Mouse (Mus musculus) embryonic facial prominence, embryonic 14.5 days (tissue): Measurements from ENCODE around the gene Rere. TPM values are rescaled to one million over a fixed set of nuclear protein-coding genes. Genes with fewer than 3 reads are reported as not detected.

Source experiments
- ATAC-seq: fragments of 200-750 bp; cut with Nextera tagmentation; 2 replicates; pipeline ENCODE4 v1.8.0; 2017; ENCODE audit warnings: low read depth, moderate number of reproducible peaks, moderate TSS enrichment
- DNase-seq: peaks from one replicate; pipeline ENCODE4 v3.0.0-alpha.2; 2015; ENCODE audit warnings: low spot score
- H3K27ac ChIP-seq: fragments of 300-500 bp; sonication (generic); replicated peaks from 2 replicates; pipeline ENCODE4 v1.5.1; 2014; ENCODE audit warnings: low read depth, mild to moderate bottlenecking, low read length, moderate library complexity
- H3K27me3 ChIP-seq: fragments of 300-500 bp; sonication (generic); replicated peaks from 2 replicates; pipeline ENCODE4 v1.6.1; 2014; ENCODE audit warnings: low read length; ENCODE audit not compliant: control insufficient read depth, insufficient read depth
- H3K36me3 ChIP-seq: fragments of 300-500 bp; sonication (generic); 2 replicates; pipeline ENCODE4 v1.6.1; 2014; ENCODE audit warnings: low read length, mixed read lengths; ENCODE audit not compliant: control insufficient read depth, insufficient read depth
- H3K4me1 ChIP-seq: fragments of 300-500 bp; sonication (generic); 2 replicates; pipeline ENCODE4 v1.6.1; 2014; ENCODE audit warnings: antibody characterized with exemption, low read length; ENCODE audit not compliant: control insufficient read depth, insufficient read depth
- H3K4me2 ChIP-seq: fragments of 300-500 bp; sonication (generic); 2 replicates; pipeline ENCODE4 v1.6.1; 2014; ENCODE audit warnings: low read depth, mild to moderate bottlenecking, low read length, moderate library complexity, mixed read lengths
- H3K4me3 ChIP-seq: fragments of 300-500 bp; sonication (generic); 2 replicates; pipeline ENCODE4 v1.5.1; 2014; ENCODE audit warnings: low read depth, mild to moderate bottlenecking, low read length
- H3K9ac ChIP-seq: fragments of 300-500 bp; sonication (generic); 2 replicates; pipeline ENCODE4 v1.6.1; 2014; ENCODE audit warnings: low read depth, mild to moderate bottlenecking, low read length, moderate library complexity, mixed read lengths
- H3K9me3 ChIP-seq: fragments of 300-500 bp; sonication (generic); 2 replicates; pipeline ENCODE4 v1.6.1; 2016; ENCODE audit warnings: low read length; ENCODE audit not compliant: control insufficient read depth
- WGBS: fragments of 180-500 bp; shearing (Covaris S2); extraction: QIAGEN DNeasy Blood & Tissue Kit; methylation state at CpG from one replicate; pipeline ENCODE4 v1.1.7; 2014; 5-methylcytosine and 5-hydroxymethylcytosine counted together
- polyA plus RNA-seq: library from polyadenylated mRNA; unstranded; fragments of >200 nt; fragmentation: Nextera tagmentation; extraction: Ambion mirVana; gene quantifications from 2 replicates; pipeline ENCODE4 v1.2.1, GENCODE M21; 2014

Rere gene
- polyA plus RNA-seq, 1 experiment from 2014 or later, result 32.0 TPM

DNA sequence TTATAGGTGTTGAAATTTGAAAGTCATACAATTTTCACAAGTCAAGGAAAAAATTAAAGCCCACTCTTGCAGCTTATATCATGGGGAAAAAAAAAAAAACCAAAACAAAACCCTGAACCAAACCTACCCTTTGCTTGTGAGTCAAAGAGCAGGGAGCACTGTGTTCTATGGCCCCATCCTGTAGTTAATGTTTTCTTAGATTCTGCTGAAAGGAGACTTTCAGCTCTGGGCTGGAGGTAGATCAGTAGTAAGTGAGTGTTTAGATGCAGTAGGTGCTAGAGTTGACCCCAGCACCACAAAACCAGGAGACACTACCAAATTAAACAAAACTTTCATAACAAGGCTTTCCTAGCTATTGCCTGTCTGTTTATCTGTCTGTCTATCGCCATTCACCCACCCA is 133.3 kb downstream of the Rere start:
- no peak overlapping the region for H3K27ac ChIP-seq
- no peak for DNase-seq
- no peaks in the 10 kb centered on the region for H3K27me3 ChIP-seq
- no peak for ATAC-seq
- no peak overlapping the region for H3K9ac ChIP-seq
- H3K36me3 ChIP-seq, result peaks cover 14% of the 10 kb centered on the region; the same call in 1 of the 2 replicates
- no peak overlapping the region for H3K4me2 ChIP-seq
- H3K4me1 ChIP-seq, result no peaks in the 10 kb centered on the region
- no peak overlapping the region for H3K4me3 ChIP-seq
- H3K9me3 ChIP-seq, result no peaks in the 10 kb centered on the region
- 91% methylated on average over 1 of the region's 1 CpGs for WGBS

- Histone ChIP-seq H3K4me1 (no peaks in the 10 kb centered on the region), H3K4me3 (no peak overlapping the region), H3K9ac (no peak overlapping the region), H3K27ac (no peak overlapping the region), H3K27me3 (no peaks in the 10 kb centered on the region), H3K9me3 (no peaks in the 10 kb centered on the region), H3K36me3 (peaks cover 15% of the 10 kb centered on the region; the same call in 1 of the 2 replicates), H3K4me2 (no peak overlapping the region)
- DNase-seq, result no peak
- no peak for ATAC-seq
- WGBS, result 79% methylated on average over 10 of the region's 10 CpGs
These were observed 134.0 kb downstream of the Rere start for GRCm38 (mm10) chr4:150415227-150415969.

- ATAC-seq (no peak), DNase-seq (no peak)
- no peaks in the 10 kb centered on the region for H3K4me1 ChIP-seq
- no peak overlapping the region for H3K9ac ChIP-seq
- H3K4me3 ChIP-seq, result no peak overlapping the region
- H3K4me2 ChIP-seq, result no peak overlapping the region
- 91% methylated on average over 10 of the region's 10 CpGs for WGBS
- no peak overlapping the region for H3K27ac ChIP-seq
- H3K36me3 ChIP-seq, result peaks cover 19% of the 10 kb centered on the region
- no peaks in the 10 kb centered on the region for H3K9me3 ChIP-seq
- no peaks in the 10 kb centered on the region for H3K27me3 ChIP-seq
These were observed 139.3 kb downstream of the Rere start for GRCm38 (mm10) chr4:150420576-150421263.

DNA sequence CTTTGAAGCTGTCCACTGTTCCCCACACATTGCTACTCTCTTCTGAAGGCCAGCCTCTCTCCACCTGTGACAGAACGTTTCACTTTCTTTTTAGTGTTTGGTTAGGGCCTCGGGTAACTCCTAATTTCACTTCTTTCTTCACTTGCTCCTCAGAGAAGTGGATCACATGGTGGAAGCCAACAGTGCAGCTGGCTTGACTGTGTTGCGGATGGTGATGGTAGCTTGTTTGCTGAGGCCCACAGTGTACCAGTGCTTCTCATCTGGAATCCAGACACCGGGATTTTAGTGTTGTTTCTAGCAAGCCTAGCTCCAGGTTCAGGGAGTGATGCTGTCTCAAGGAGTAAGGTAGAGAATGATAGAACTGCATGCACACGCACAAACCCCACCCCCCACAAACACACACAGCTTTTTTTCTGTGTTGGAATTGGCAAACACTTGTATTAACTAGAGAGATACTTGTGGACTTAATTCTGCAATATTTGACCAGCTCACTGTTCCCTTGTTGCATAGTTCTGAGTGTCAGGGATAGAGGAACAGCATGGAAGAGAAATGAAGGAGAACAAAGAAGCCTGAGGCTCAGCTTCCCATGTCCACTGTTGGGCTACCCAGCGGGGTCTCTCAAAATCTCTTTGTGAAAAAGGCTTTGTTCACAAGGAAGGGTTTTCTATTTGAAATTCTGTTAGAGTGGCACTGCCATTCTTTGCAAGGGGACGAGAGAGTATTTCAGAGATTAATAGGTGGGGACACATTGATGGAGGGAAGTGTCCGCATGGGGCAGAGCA is 144.8 kb downstream of the Rere start:
- Histone ChIP-seq H3K9ac (no peak overlapping the region), H3K4me1 (peaks cover 12% of the 10 kb centered on the region; the same call in 1 of the 2 replicates), H3K9me3 (no peaks in the 10 kb centered on the region), H3K36me3 (peaks cover 9% of the 10 kb centered on the region), H3K4me3 (no peak overlapping the region), H3K4me2 (no peak overlapping the region), H3K27ac (no peak overlapping the region), H3K27me3 (no peaks in the 10 kb centered on the region)
- no peak for ATAC-seq
- DNase-seq, result no peak
- WGBS, result 55% methylated on average over 8 of the region's 8 CpGs

DNA sequence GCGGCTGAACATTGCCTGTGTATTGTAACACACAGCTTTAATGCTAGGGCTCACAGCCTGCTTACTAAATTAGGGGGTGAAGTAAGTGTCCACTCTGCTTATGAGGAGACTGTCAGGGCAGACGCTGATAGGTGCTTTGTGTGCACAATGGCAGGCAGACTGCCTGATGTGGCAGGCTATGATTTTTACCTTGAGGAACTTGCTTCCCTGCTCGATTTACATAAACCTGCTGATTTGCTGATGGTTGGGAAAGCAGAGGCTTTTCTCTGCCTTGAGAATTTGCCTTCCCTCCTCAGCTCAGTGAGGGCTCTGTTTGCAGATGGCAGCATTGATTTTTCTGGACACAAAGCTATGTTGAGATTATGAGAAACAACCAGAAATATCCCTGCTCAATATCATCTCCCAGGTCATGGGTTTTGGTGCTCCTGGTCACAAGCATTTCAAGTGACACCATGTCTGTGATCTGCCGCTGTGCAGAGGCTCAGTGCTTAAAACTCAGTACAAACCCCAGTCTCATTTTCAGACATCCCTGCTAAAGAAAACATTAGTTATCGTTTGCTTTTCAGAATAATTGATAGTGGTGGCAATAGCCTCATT is 145.5 kb downstream of the Rere start:
- no peak for ATAC-seq
- Histone ChIP-seq H3K36me3 (peaks cover 5% of the 10 kb centered on the region; the same call in 1 of the 2 replicates), H3K4me2 (no peak overlapping the region), H3K9ac (no peak overlapping the region), H3K27ac (no peak overlapping the region), H3K27me3 (no peaks in the 10 kb centered on the region), H3K4me3 (no peak overlapping the region), H3K4me1 (peaks cover 12% of the 10 kb centered on the region; the same call in 1 of the 2 replicates), H3K9me3 (no peaks in the 10 kb centered on the region)
- WGBS, result 50% methylated on average over 5 of the region's 5 CpGs
- no peak for DNase-seq

DNA sequence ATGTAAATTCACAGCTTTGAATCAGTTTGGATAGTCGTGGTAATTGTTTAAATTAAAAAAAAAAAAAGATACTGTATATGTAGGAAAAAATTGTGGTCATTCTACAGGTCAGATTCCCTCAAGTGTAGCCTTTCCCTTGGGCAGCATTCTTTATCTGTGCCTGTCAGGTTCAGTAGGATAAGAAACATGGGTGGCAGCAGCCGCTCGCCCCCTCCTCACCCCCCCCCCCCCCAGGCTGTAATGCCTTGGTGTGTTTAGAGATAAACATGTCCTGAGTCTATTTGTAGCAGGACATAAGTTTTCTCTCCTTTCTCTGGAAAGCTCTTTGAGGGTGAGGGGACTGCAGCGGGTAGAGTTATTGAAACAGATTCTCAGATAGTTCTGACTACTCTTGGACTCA is 147.3 kb downstream of the Rere start:
- peaks cover 15% of the 10 kb centered on the region for H3K36me3 ChIP-seq
- H3K4me1 ChIP-seq, result peaks cover 12% of the 10 kb centered on the region; the same call in 1 of the 2 replicates
- WGBS, result 76% methylated on average over 4 of the region's 4 CpGs

GRCm38 (mm10) chr4:150433827-150434574 is 152.6 kb downstream of the Rere start:
- no peaks in the 10 kb centered on the region for H3K27me3 ChIP-seq
- no peak for DNase-seq
- H3K4me2 ChIP-seq, result no peak overlapping the region
- ATAC-seq, result no peak
- no peaks in the 10 kb centered on the region for H3K9me3 ChIP-seq
- 88% methylated on average over 5 of the region's 5 CpGs for WGBS
- H3K27ac ChIP-seq, result no peak overlapping the region; the same call in 1 of the 2 replicates
- peaks cover 17% of the 10 kb centered on the region for H3K36me3 ChIP-seq
- peaks cover 4% of the 10 kb centered on the region; the same call in 1 of the 2 replicates for H3K4me1 ChIP-seq
- H3K9ac ChIP-seq, result no peak overlapping the region
- H3K4me3 ChIP-seq, result no peak overlapping the region

More for the DNA sequence above, 147.3 kb downstream of the Rere start:
- ATAC-seq (no peak), DNase-seq (no peak)
- Histone ChIP-seq H3K9me3 (no peaks in the 10 kb centered on the region), H3K4me3 (no peak overlapping the region), H3K4me2 (no peak overlapping the region), H3K27ac (no peak overlapping the region), H3K9ac (no peak overlapping the region), H3K27me3 (no peaks in the 10 kb centered on the region)

DNA sequence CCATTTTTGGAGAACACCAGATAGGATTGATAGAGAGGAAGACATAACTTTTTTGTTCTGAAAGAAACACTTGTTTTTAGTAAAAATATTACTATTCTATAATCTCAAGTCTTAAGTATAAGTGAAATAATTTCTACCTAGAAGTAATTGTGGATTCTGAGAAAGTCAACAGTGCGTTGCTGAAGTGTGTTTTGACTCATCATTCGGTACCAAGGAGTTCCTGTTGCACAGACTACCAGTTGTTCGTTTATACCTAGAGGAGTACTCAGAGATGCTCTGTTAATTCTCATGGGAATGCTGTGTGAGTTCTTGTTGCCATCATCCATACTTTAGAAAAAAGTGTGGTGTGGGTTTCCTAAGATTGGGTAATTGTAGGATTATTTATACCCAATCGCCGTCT is 154.1 kb downstream of the Rere start:
- Histone ChIP-seq H3K27me3 (no peaks in the 10 kb centered on the region), H3K27ac (no peak overlapping the region), H3K4me1 (peaks cover 4% of the 10 kb centered on the region; the same call in 1 of the 2 replicates), H3K9ac (no peak overlapping the region), H3K4me2 (no peak overlapping the region), H3K9me3 (no peaks in the 10 kb centered on the region), H3K36me3 (peaks cover 17% of the 10 kb centered on the region), H3K4me3 (no peak overlapping the region)
- DNase-seq, result no peak
- 91% methylated on average over 5 of the region's 5 CpGs for WGBS
- no peak for ATAC-seq
